Mouse (Mus musculus) heart, embryonic 10.5 days (tissue): ENCODE data around the gene Spo11. TPM values are rescaled to one million over a fixed set of nuclear protein-coding genes. Genes with fewer than 3 reads are reported as not detected.

Experiments used
- DNase-seq: peaks from one replicate; pipeline ENCODE4 v3.0.0-alpha.2; 2017; ENCODE audit warnings: low spot score
- H3K27ac ChIP-seq: fragments of 300-500 bp; sonication (generic); 2 replicates; pipeline ENCODE4 v1.5.1; 2016; ENCODE audit warnings: mild to moderate bottlenecking
- H3K27me3 ChIP-seq: fragments of 300-500 bp; sonication (generic); 2 replicates; pipeline ENCODE4 v1.6.1; 2016; ENCODE audit warnings: mild to moderate bottlenecking; ENCODE audit not compliant: poor library complexity, insufficient read depth, severe bottlenecking
- H3K36me3 ChIP-seq: fragments of 300-500 bp; sonication (generic); 2 replicates; pipeline ENCODE4 v1.6.1; 2016; ENCODE audit warnings: mild to moderate bottlenecking, moderate library complexity
- H3K4me1 ChIP-seq: fragments of 300-500 bp; sonication (generic); 2 replicates; pipeline ENCODE4 v1.6.1; 2016; ENCODE audit warnings: mild to moderate bottlenecking
- H3K4me3 ChIP-seq: fragments of 300-500 bp; sonication (generic); 2 replicates; pipeline ENCODE4 v1.5.1; 2016; ENCODE audit warnings: mild to moderate bottlenecking, moderate library complexity
- H3K9me3 ChIP-seq: fragments of 300-500 bp; sonication (generic); 2 replicates; pipeline ENCODE4 v1.6.1; 2016; ENCODE audit warnings: mild to moderate bottlenecking, moderate library complexity
- WGBS: fragments of 180-500 bp; shearing (Covaris S2); methylation state at CpG from one replicate; pipeline ENCODE4 v1.1.7; 2016; 5-methylcytosine and 5-hydroxymethylcytosine counted together
- polyA plus RNA-seq: library from polyadenylated mRNA; unstranded; fragments of >200 nt; fragmentation: Nextera tagmentation; extraction: Ambion mirVana; gene quantifications from 2 replicates; pipeline ENCODE4 v1.2.1, GENCODE M21; 2016

The Spo11 gene
- polyA plus RNA-seq, 1 experiment from 2014 or later, result 0.20 TPM

- peaks cover 83% of the 10 kb centered on the region for H3K27me3 ChIP-seq
- no peak for DNase-seq
- under 1% methylated on average over 26 of the region's 26 CpGs for WGBS
These were observed 37.9 kb upstream of the Spo11 start for GRCm38 (mm10) chr2:172939639-172940002.

GRCm38 (mm10) chr2:172940003-172940798 is 37.3 kb upstream of the Spo11 start, which contains the start of gene Bmp7:
TSS of gene Bmp7 (minus strand) at chr2:172940321.
- Histone ChIP-seq H3K4me1 (peaks cover 71% of the 10 kb centered on the region), H3K27me3 (peaks cover 81% of the 10 kb centered on the region)
- WGBS, result under 1% methylated on average over 78 of the region's 82 CpGs

More at GRCm38 (mm10) chr2:172939639-172940002, 37.9 kb upstream of the Spo11 start:
- Histone ChIP-seq H3K9me3 (no peaks in the 10 kb centered on the region), H3K4me3 (peak overlapping the region; percentile 72), H3K36me3 (no peaks in the 10 kb centered on the region), H3K27ac (peak overlapping the region; percentile 88), H3K4me1 (peaks cover 76% of the 10 kb centered on the region)

GRCm38 (mm10) chr2:172940799-172941163 is 36.7 kb upstream of the Spo11 start:
- no peaks in the 10 kb centered on the region for H3K9me3 ChIP-seq
- H3K36me3 ChIP-seq, result no peaks in the 10 kb centered on the region
- DNase-seq, result peak; percentile 76
- H3K27ac ChIP-seq, result peak overlapping the region; percentile 88
- peak overlapping the region; percentile 72 for H3K4me3 ChIP-seq
- 0% methylated on average over 13 of the region's 13 CpGs for WGBS
- peaks cover 75% of the 10 kb centered on the region for H3K27me3 ChIP-seq
- peaks cover 65% of the 10 kb centered on the region for H3K4me1 ChIP-seq

More at GRCm38 (mm10) chr2:172940003-172940798, 37.3 kb upstream of the Spo11 start, which contains the start of gene Bmp7:
- Histone ChIP-seq H3K36me3 (no peaks in the 10 kb centered on the region), H3K27ac (peak within 1 kb of the TSS; percentile 88), H3K9me3 (no peaks in the 10 kb centered on the region), H3K4me3 (peak within 1 kb of the TSS; percentile 72)
- DNase-seq, result peak; percentile 91

- Histone ChIP-seq H3K9me3 (no peaks in the 10 kb centered on the region), H3K36me3 (no peaks in the 10 kb centered on the region), H3K27me3 (no peaks in the 10 kb centered on the region; the same call in 1 of the 2 replicates), H3K27ac (peak overlapping the region; percentile 42; the same call in 1 of the 2 replicates), H3K4me3 (no peak overlapping the region; the same call in 1 of the 2 replicates), H3K4me1 (peaks cover 25% of the 10 kb centered on the region)
- DNase-seq, result peak; percentile 74
- WGBS, result 37% methylated on average over 5 of the region's 5 CpGs
These were observed 28.4 kb upstream of the Spo11 start for GRCm38 (mm10) chr2:172949051-172949450.

- Histone ChIP-seq H3K36me3 (no peaks in the 10 kb centered on the region), H3K27me3 (no peaks in the 10 kb centered on the region; the same call in 1 of the 2 replicates), H3K4me3 (0 out of 2 replicates have a peak overlapping the region, but pooled peaks have one; percentile 24), H3K4me1 (peaks cover 28% of the 10 kb centered on the region), H3K9me3 (no peaks in the 10 kb centered on the region), H3K27ac (peak overlapping the region; percentile 77)
- 46% methylated on average over 9 of the region's 9 CpGs for WGBS
- no peak for DNase-seq
These were observed 27.3 kb upstream of the Spo11 start for GRCm38 (mm10) chr2:172950119-172950676.

- Histone ChIP-seq H3K27me3 (no peaks in the 10 kb centered on the region), H3K4me1 (peaks cover 28% of the 10 kb centered on the region), H3K27ac (peak overlapping the region; percentile 77), H3K36me3 (no peaks in the 10 kb centered on the region), H3K4me3 (peak overlapping the region; percentile 24; the same call in 1 of the 2 replicates), H3K9me3 (no peaks in the 10 kb centered on the region)
- WGBS, result 14% methylated on average over 11 of the region's 11 CpGs
- DNase-seq, result no peak
These were observed 26.8 kb upstream of the Spo11 start for GRCm38 (mm10) chr2:172950722-172951121.

DNA sequence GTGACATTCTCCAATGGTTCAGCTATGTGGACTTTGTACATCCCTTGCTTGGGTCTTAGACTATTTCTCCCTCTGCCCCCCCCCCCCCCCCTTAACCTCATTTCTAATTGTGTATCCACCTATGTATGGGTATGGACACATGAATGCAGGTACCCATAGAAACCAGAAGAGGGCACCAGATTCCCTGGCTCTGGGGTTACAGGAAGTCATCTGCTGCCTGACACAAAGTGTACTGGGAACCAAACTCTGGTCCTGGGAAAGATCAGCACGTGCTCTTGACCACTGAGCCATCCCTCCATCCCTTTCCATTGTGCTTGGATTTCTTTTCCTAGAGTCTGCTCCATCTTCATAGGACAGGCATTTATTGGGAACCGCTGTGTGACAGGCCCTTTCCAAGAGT is 25.5 kb upstream of the Spo11 start:
- H3K9me3 ChIP-seq, result 0 out of 2 replicates have a peak, but pooled peaks cover 4% of the 10 kb centered on the region
- peaks cover 28% of the 10 kb centered on the region for H3K4me1 ChIP-seq
- H3K36me3 ChIP-seq, result no peaks in the 10 kb centered on the region
- H3K4me3 ChIP-seq, result no peak overlapping the region
- H3K27ac ChIP-seq, result no peak overlapping the region
- H3K27me3 ChIP-seq, result no peaks in the 10 kb centered on the region
- WGBS, result 77% methylated on average over 2 of the region's 2 CpGs
- no peak for DNase-seq

DNA sequence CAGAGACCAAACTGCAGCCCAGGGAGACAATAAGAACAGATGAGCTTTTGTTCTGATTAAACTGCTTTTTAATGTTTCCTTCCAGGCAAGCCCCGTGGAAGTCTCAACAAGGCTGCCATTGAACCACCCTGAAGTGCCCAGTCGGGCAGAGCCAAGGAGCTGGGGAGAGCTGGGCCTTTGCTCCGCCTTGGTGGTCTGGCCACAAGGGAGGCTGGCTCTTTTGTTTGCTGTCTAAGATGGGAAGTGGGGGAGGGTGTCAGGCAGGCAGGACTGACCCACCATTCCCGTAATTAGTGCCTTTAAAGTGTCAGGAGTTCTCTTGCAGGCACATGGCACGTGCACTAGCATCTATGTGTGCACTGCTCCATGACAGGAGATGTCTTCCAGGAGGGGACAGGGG is 18.9 kb upstream of the Spo11 start:
- Histone ChIP-seq H3K4me1 (peaks cover 21% of the 10 kb centered on the region), H3K27me3 (no peaks in the 10 kb centered on the region), H3K9me3 (0 out of 2 replicates have a peak, but pooled peaks cover 7% of the 10 kb centered on the region), H3K36me3 (no peaks in the 10 kb centered on the region), H3K4me3 (no peak overlapping the region), H3K27ac (peak overlapping the region; percentile 67)
- WGBS, result 26% methylated on average over 5 of the region's 5 CpGs
- no peak for DNase-seq

- no peak overlapping the region for H3K4me3 ChIP-seq
- H3K4me1 ChIP-seq, result peaks cover 21% of the 10 kb centered on the region
- peak overlapping the region; percentile 47; the same call in 1 of the 2 replicates for H3K27ac ChIP-seq
- no peaks in the 10 kb centered on the region for H3K36me3 ChIP-seq
- WGBS, result 47% methylated on average over 13 of the region's 13 CpGs
- H3K27me3 ChIP-seq, result no peaks in the 10 kb centered on the region
- no peak for DNase-seq
- 0 out of 2 replicates have a peak, but pooled peaks cover 7% of the 10 kb centered on the region for H3K9me3 ChIP-seq
These were observed 18.3 kb upstream of the Spo11 start for GRCm38 (mm10) chr2:172959006-172959768.

- H3K36me3 ChIP-seq, result no peaks in the 10 kb centered on the region
- H3K27ac ChIP-seq, result no peak overlapping the region
- no peak for DNase-seq
- H3K9me3 ChIP-seq, result 0 out of 2 replicates have a peak, but pooled peaks cover 7% of the 10 kb centered on the region
- WGBS, result 88% methylated on average over 3 of the region's 3 CpGs
- no peak overlapping the region for H3K4me3 ChIP-seq
- H3K4me1 ChIP-seq, result peaks cover 28% of the 10 kb centered on the region
- H3K27me3 ChIP-seq, result no peaks in the 10 kb centered on the region
These were observed 17.1 kb upstream of the Spo11 start for GRCm38 (mm10) chr2:172960350-172960749.

- 0 out of 2 replicates have a peak, but pooled peaks cover 7% of the 10 kb centered on the region for H3K9me3 ChIP-seq
- no peaks in the 10 kb centered on the region for H3K36me3 ChIP-seq
- H3K27me3 ChIP-seq, result no peaks in the 10 kb centered on the region
- H3K27ac ChIP-seq, result no peak overlapping the region
- no peak overlapping the region for H3K4me3 ChIP-seq
- H3K4me1 ChIP-seq, result peaks cover 34% of the 10 kb centered on the region
- 68% methylated on average over 6 of the region's 6 CpGs for WGBS
- DNase-seq, result no peak
These were observed 16.3 kb upstream of the Spo11 start for GRCm38 (mm10) chr2:172961211-172961610.

GRCm38 (mm10) chr2:172965249-172965648 is 12.3 kb upstream of the Spo11 start:
- no peaks in the 10 kb centered on the region for H3K36me3 ChIP-seq
- no peaks in the 10 kb centered on the region for H3K27me3 ChIP-seq
- WGBS, result 37% methylated on average over 11 of the region's 11 CpGs
- no peaks in the 10 kb centered on the region for H3K9me3 ChIP-seq
- H3K27ac ChIP-seq, result peak overlapping the region; percentile 78; the same call in 1 of the 2 replicates
- no peak for DNase-seq
- peaks cover 16% of the 10 kb centered on the region for H3K4me1 ChIP-seq
- 0 out of 2 replicates have a peak overlapping the region, but pooled peaks have one; percentile 5 for H3K4me3 ChIP-seq
